Mouse (Mus musculus) neural tube, embryonic 15.5 days (tissue): Measurements from ENCODE around the gene Cmpk2. TPM values are rescaled to one million over a fixed set of nuclear protein-coding genes. Genes with fewer than 3 reads are reported as not detected.
"Not testable (repeated sequence)": the region's sequence is repeated elsewhere in the genome, so short reads cannot be mapped to it uniquely, and the experiment has no call there.

Experiments
- ATAC-seq: fragments of 200-750 bp; cut with Nextera tagmentation; 2 replicates; pipeline ENCODE4 v1.8.0; 2017; ENCODE audit warnings: mild to moderate bottlenecking, moderate TSS enrichment, moderate library complexity; ENCODE audit not compliant: low FRiP score
- H3K27ac ChIP-seq: fragments of 300-500 bp; sonication (generic); replicated peaks from 2 replicates; pipeline ENCODE4 v1.5.1; 2015; ENCODE audit warnings: mild to moderate bottlenecking, inconsistent platforms
- H3K27me3 ChIP-seq: fragments of 300-500 bp; sonication (generic); replicated peaks from 2 replicates; pipeline ENCODE4 v1.6.1; 2015; ENCODE audit warnings: inconsistent platforms
- H3K36me3 ChIP-seq: fragments of 300-500 bp; sonication (generic); 2 replicates; pipeline ENCODE4 v1.6.1; 2015; ENCODE audit warnings: inconsistent platforms
- H3K4me1 ChIP-seq: fragments of 300-500 bp; sonication (generic); 2 replicates; pipeline ENCODE4 v1.6.1; 2015; ENCODE audit warnings: inconsistent platforms
- H3K4me2 ChIP-seq: fragments of 300-500 bp; sonication (generic); 2 replicates; pipeline ENCODE4 v1.6.1; 2015; ENCODE audit warnings: inconsistent platforms, mild to moderate bottlenecking, moderate library complexity
- H3K4me3 ChIP-seq: fragments of 300-500 bp; sonication (generic); replicated peaks from 2 replicates; pipeline ENCODE4 v1.5.1; 2015; ENCODE audit warnings: mild to moderate bottlenecking, inconsistent platforms
- H3K9ac ChIP-seq: fragments of 300-500 bp; sonication (generic); replicated peaks from 2 replicates; pipeline ENCODE4 v1.6.1; 2015; ENCODE audit warnings: mild to moderate bottlenecking, inconsistent platforms
- H3K9me3 ChIP-seq: fragments of 300-500 bp; sonication (generic); replicated peaks from 2 replicates; pipeline ENCODE4 v1.6.1; 2016; ENCODE audit warnings: inconsistent platforms
- WGBS: fragments of 180-500 bp; shearing (Covaris S2); methylation state at CpG from one replicate; pipeline ENCODE4 v1.1.7; 2015; ENCODE audit warnings: mixed read lengths; 5-methylcytosine and 5-hydroxymethylcytosine counted together
- polyA plus RNA-seq: library from polyadenylated mRNA; unstranded; fragments of >200 nt; fragmentation: Nextera tagmentation; extraction: Ambion mirVana; gene quantifications from 2 replicates; pipeline ENCODE4 v1.2.1, GENCODE M21; 2015

The Cmpk2 gene
- polyA plus RNA-seq, 1 experiment from 2014 or later: 25.4 TPM

DNA sequence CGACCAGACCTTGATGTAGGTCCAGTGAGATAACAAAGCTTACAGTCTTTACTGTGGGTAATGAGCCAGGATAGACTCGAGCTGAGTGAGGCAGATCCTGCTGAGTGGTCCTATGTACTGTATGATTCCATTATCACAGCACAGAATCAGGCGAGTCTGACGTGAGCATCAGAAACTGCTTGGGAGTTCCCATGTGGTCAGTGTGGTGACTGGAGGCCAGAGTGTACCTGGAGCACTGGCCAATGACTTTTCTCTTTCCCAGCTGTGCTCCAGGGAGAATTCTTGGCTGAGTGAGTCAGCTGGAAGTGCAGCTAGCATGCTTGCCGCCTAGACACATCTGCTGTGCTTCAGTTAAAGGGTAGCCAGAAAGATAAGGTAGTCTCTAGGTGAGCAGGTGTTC lies 14.3 kb upstream of the Cmpk2 start:
- no peak overlapping the region for H3K9ac ChIP-seq
- H3K4me1 ChIP-seq: peaks cover 11% of the 10 kb centered on the region
- H3K27ac ChIP-seq: no peak overlapping the region
- H3K4me2 ChIP-seq: no peak overlapping the region
- H3K27me3 ChIP-seq: no peaks in the 10 kb centered on the region
- no peak overlapping the region for H3K4me3 ChIP-seq
- no peaks in the 10 kb centered on the region for H3K9me3 ChIP-seq
- 52% methylated on average over 5 of the region's 5 CpGs for WGBS
- no peaks in the 10 kb centered on the region for H3K36me3 ChIP-seq
- no peak for ATAC-seq

DNA sequence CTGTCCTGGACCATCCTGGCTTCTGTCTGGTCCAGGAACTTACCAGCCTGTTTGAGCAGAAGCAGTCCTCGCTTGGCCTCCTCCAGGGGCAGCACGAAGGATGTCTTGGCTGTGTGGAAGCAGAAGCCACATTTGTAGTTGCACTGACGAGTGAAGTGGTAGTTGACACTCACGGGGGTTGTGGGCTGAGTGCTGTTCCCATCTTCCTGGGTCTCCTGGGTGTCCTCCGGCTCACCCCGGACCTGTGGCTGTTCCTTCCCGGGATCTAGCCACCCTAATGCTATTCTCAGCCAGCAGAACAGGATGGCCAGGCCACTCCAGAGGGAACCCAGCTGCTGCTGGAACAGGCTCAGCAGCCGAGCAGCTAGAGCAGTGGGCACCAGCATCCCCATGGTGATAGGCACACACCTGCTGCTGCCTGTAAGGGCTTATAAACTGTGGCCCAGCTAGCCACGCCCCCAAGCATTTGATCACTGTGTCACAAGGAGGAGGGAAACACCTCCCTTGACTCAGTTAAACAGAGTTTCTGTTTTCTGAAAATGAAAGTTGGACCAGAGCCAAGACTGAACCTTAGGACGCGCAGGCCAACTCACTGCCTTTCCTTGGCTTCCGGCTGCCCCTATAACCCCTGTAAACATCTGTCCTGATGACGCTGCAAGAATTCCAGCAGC lies 12.8 kb upstream of the Cmpk2 start, which contains the start of gene Rsad2:
TSS of gene Rsad2 (minus strand) at position 425 of the 671 bp plus-strand sequence.
- 43% methylated on average over 13 of the region's 13 CpGs for WGBS
- no peak within 1 kb of the TSS for H3K27ac ChIP-seq
- no peak for ATAC-seq
- H3K27me3 ChIP-seq: no peaks in the 10 kb centered on the region
- peak within 1 kb of the TSS; percentile 19; the same call in 1 of the 2 replicates for H3K4me2 ChIP-seq
- H3K9me3 ChIP-seq: no peaks in the 10 kb centered on the region
- H3K9ac ChIP-seq: no peak within 1 kb of the TSS
- peaks cover 11% of the 10 kb centered on the region for H3K4me1 ChIP-seq
- H3K36me3 ChIP-seq: no peaks in the 10 kb centered on the region
- no peak within 1 kb of the TSS for H3K4me3 ChIP-seq

DNA sequence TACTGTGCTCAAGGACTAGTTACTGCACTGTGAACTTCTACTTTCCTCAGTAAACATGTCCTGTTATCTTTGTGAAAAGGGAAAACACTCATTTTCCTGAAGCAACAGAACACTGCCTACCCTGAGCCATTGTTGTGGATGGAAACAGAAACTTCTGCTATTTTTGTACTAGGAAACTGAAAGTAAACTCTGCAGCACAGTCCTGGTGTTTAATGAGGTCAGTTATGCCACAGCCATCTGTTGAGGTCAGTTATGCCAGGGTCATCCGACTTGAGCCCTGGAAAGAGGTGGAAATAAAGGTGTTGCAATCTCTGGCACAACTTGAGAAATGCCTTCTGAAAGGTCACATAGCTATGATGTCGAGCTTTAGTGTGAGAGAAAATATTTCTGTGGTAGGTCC lies 8.9 kb upstream of the Cmpk2 start:
- ATAC-seq: no peak
- no peaks in the 10 kb centered on the region for H3K36me3 ChIP-seq

DNA sequence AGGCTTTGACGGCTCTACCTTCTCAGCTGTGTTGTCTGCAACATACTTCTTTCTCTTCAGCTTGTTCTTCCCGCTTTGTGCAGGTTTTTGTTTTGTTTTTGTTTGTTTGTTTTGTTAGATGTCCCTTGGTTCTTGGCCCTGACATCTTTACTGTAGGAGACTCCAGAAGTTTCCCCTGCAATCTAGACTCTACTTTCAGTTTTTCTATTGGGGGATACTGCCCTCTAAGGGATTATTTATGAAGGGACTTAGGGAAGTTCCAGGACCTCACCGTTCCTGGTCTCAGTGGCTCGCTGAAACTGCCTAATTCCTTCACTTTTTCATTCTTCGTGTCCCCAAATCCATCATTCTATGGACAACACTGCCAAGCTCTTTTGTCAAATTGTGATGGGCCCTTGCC lies 3.4 kb upstream of the Cmpk2 start:
- H3K9me3 ChIP-seq: no peaks in the 10 kb centered on the region
- H3K9ac ChIP-seq: no peak overlapping the region
- H3K36me3 ChIP-seq: no peaks in the 10 kb centered on the region
- no peak overlapping the region for H3K4me2 ChIP-seq
- WGBS: 59% methylated on average over 5 of the region's 5 CpGs
- H3K4me1 ChIP-seq: peaks cover 11% of the 10 kb centered on the region
- H3K4me3 ChIP-seq: no peak overlapping the region
- no peak for ATAC-seq
- no peak overlapping the region for H3K27ac ChIP-seq
- no peaks in the 10 kb centered on the region for H3K27me3 ChIP-seq

More for the DNA sequence above, 8.9 kb upstream of the Cmpk2 start:
- Histone ChIP-seq H3K27me3 (no peaks in the 10 kb centered on the region), H3K27ac (no peak overlapping the region), H3K4me2 (no peak overlapping the region), H3K4me1 (peaks cover 8% of the 10 kb centered on the region), H3K9me3 (no peaks in the 10 kb centered on the region), H3K9ac (no peak overlapping the region), H3K4me3 (no peak overlapping the region)
- WGBS: 68% methylated on average over 2 of the region's 2 CpGs

DNA sequence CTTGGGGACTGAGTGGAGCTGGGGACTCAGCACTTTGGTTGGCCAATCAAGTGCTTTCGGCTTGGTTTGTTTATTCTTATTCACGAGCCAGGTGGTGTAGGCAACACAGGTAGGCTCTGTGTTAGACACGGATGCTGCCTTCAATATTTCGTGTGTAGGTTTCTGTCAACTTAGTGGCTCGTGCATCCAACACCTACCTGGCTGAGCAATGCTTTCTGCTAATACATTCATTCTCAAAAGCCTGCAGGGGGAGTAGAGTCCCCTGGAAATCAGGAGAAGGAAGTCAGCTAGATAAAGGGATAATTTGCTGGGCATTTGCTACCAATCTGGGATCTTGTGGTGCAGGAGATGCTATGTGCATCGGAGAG lies 1.0 kb downstream of the Cmpk2 start:
- Histone ChIP-seq H3K9ac (peak overlapping the region; percentile 79), H3K36me3 (no peaks in the 10 kb centered on the region), H3K27ac (peak overlapping the region; percentile 93), H3K9me3 (no peaks in the 10 kb centered on the region), H3K27me3 (no peaks in the 10 kb centered on the region), H3K4me3 (peak overlapping the region; percentile 60), H3K4me2 (peak overlapping the region; percentile 94), H3K4me1 (peaks cover 21% of the 10 kb centered on the region)
- ATAC-seq: peak; percentile 69; the same call in 1 of the 2 replicates
- WGBS: 18% methylated on average over 6 of the region's 6 CpGs

DNA sequence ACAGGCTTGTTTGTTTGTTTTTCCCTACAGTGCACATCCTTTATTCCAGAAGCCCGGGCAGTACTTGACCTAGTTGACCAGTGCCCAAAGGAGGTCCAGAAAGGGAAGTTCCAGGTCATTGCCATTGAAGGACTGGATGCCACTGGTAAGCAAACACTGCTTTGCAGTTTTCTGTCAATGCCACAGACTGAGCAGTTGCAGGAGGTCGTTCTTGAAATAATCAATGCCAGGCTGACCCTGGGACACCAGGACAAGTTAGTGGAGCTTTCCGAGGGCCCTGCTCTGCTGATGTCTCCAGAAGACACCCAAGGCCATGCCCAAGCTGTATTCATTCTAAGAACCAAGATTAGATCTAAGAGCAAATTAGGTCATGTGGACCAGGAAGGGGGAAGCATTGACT lies 2.4 kb downstream of the Cmpk2 start:
- H3K4me1 ChIP-seq: peaks cover 21% of the 10 kb centered on the region
- H3K36me3 ChIP-seq: no peaks in the 10 kb centered on the region
- H3K9ac ChIP-seq: no peak overlapping the region
- 76% methylated on average over 3 of the region's 3 CpGs for WGBS
- no peaks in the 10 kb centered on the region for H3K27me3 ChIP-seq
- no peak overlapping the region for H3K4me3 ChIP-seq
- no peak for ATAC-seq
- H3K27ac ChIP-seq: no peak overlapping the region
- no peaks in the 10 kb centered on the region for H3K9me3 ChIP-seq
- H3K4me2 ChIP-seq: peak overlapping the region; percentile 94

DNA sequence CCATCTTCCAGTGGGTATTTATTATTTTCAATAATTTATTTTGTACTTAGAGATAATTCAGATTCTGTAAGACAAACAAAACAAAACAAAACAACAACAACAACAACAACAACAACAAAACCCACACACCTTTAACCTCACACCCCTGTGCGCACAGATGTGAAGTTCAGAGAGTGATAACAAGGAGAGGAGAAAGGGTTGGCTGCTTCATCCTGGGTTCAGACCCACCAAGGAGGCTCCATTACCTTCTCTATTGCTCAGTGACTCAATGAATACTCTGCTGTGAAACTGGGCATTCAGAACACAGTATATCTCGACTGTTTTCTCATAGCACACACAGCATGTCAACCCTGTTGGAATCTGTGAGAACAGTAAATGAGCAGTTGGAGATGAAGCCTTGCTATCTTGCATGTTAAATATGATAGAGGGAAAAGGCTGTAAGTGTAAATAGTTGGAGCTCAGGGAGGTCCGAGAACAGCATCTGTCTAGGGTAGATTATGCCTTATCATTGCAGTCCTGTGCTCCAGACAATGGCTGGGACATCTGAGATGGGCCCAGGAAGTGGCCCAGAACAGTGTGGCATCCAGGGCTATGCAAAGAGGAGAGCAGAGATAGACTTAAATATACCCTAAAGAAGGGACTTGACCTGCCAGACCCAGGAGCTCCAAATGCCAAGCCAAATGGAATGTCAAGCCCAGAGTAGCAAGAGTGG lies 3.9 kb downstream of the Cmpk2 start:
- 87% methylated on average over 3 of the region's 3 CpGs for WGBS
- Histone ChIP-seq H3K27me3 (no peaks in the 10 kb centered on the region), H3K36me3 (no peaks in the 10 kb centered on the region)

DNA sequence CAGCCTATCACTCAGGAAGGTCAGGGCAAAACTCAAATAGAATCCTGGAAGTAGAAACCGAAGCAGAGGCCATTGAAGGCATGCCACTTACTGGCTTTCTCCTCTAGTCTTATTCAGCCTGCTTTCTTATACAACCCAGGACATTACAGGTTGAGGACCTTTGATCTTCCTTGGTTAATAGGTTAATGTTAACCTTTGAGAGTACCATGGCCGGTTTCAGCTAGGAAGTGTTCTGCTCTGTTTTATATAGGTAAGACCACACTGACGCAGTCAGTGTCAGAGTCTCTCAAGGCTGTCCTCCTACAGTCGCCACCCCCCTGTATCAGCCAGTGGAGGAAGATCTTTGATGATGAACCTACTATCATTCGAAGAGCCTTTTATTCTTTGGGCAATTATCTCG lies 4.7 kb downstream of the Cmpk2 start:
- H3K27ac ChIP-seq: no peak overlapping the region
- no peaks in the 10 kb centered on the region for H3K27me3 ChIP-seq
- no peak overlapping the region for H3K4me2 ChIP-seq
- H3K9me3 ChIP-seq: no peaks in the 10 kb centered on the region
- WGBS: 91% methylated on average over 6 of the region's 6 CpGs
- ATAC-seq: no peak
- H3K9ac ChIP-seq: no peak overlapping the region
- H3K4me1 ChIP-seq: peaks cover 18% of the 10 kb centered on the region
- H3K4me3 ChIP-seq: no peak overlapping the region
- 0 out of 2 replicates have a peak, but pooled peaks cover 3% of the 10 kb centered on the region for H3K36me3 ChIP-seq

More for the DNA sequence above, 3.9 kb downstream of the Cmpk2 start:
- peaks cover 21% of the 10 kb centered on the region for H3K4me1 ChIP-seq
- ATAC-seq: no peak
- H3K27ac ChIP-seq: no peak overlapping the region
- no peak overlapping the region for H3K4me3 ChIP-seq
- H3K4me2 ChIP-seq: no peak overlapping the region
- no peak overlapping the region for H3K9ac ChIP-seq
- H3K9me3 ChIP-seq: no peaks in the 10 kb centered on the region

DNA sequence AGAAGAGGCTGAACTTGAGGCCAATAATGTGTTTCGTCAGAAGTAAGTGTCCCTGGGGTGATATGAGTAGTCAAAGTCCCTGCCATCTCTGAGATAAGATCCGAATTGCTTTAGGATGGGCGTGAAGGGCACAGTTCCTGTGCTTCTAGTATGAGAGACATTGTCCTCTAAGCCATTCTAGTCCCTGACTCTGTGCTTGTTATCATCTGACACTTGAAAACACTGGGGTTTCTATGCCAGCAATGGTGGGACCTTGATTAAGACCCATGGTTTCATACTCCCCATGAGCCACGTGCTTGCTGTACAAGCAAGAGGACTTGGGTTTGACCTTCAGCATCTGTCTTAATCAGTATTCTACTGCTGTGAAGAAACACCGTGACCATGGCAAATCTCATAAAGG lies 8.2 kb downstream of the Cmpk2 start:
- Histone ChIP-seq H3K4me3 (no peak overlapping the region), H3K9ac (no peak overlapping the region), H3K4me1 (no peaks in the 10 kb centered on the region), H3K4me2 (no peak overlapping the region), H3K27me3 (no peaks in the 10 kb centered on the region), H3K9me3 (no peaks in the 10 kb centered on the region), H3K27ac (no peak overlapping the region), H3K36me3 (0 out of 2 replicates have a peak, but pooled peaks cover 3% of the 10 kb centered on the region)
- 74% methylated on average over 5 of the region's 5 CpGs for WGBS
- no peak for ATAC-seq

DNA sequence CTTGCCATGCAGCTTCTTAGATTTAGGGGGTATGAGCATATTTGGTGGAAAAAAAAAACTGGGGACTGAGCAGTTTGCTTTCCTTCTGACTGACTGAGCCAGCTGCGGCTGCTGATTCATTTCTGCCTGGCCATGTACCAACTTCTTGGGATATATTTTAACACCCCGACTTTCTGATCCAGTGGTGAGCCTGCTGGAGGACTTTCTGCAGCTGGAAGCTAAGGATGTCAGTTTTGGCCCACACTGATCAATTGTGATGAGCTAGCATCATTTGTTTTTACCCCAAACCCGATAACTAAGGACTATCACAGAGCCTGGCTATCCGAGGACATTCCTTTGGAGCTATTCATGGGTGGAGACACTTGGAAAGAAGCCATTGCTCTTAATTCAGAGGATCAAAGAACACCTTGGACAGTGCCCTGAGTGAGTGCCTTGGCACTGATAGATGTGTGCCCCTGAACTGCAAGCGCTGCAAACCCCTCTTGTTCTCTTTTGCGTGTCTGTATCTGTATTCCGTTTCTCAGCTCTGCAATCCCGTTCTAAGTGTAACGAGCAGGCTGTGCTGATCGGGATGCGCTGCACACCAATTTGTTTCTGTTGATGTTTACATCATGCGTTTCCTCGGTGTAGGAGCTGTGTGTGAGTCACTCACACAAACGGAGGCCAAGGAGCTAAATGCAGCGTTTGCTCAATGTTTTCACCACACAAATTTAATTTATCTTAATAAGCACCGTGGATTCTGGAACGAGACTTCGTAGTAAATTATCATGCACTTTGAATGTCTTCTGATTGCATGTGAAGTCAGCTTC lies 9.4 kb downstream of the Cmpk2 start:
- Histone ChIP-seq H3K27me3 (no peaks in the 10 kb centered on the region), H3K4me2 (no peak overlapping the region), H3K4me1 (no peaks in the 10 kb centered on the region), H3K36me3 (0 out of 2 replicates have a peak, but pooled peaks cover 3% of the 10 kb centered on the region), H3K4me3 (no peak overlapping the region), H3K9me3 (no peaks in the 10 kb centered on the region), H3K27ac (no peak overlapping the region), H3K9ac (no peak overlapping the region)
- 85% methylated on average over 18 of the region's 18 CpGs for WGBS
- no peak for ATAC-seq

DNA sequence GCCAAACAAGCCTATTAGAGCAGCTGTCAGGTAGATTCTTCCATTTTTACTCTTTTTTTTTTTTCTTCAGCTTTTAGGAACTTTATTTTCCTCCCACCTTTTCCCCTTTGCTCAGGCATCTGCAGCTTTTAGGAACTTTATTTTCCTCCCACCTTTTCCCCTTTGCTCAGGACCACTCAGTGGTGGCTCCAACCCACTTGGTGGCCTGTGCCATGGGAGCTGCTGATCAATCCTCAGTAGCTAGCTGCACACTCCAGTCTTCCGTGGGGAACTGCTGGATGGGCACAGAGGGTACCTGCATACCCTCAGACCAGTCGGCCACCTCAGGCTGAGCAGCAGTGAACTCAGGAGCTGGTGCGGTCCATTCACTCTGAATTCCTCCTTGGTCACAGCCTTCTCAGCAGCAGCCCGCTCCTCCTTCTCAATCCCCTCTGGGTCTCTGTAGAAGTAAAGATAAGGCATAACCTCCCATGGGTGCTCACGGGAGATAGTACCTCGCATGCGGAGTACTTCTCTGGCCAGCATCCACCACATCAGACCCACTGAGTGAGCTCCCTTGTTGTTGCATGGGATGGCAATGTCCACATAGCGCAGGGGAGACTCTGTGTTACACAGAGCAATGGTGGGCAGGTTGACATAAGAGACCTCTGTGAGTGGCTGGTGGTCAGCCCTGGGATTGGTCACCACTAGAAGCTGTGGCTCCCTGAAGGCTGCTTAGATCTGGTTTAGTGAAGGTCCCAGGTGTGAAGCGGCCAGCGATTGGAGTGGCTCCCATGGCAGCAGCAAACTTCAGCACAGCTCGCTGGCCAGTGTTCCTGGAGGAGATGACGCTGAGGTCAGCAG lies 17.0 kb downstream of the Cmpk2 start:
- H3K36me3 ChIP-seq, H3K9me3 ChIP-seq, ATAC-seq, H3K4me2 ChIP-seq, H3K27ac ChIP-seq, H3K27me3 ChIP-seq, H3K9ac ChIP-seq, H3K4me3 ChIP-seq: not testable (repeated sequence)
- WGBS: 95% methylated on average over 12 of the region's 12 CpGs
- peaks cover 13% of the 10 kb centered on the region for H3K4me1 ChIP-seq
